Mouse (Mus musculus) liver, embryonic 12.5 days (tissue): Measurements from ENCODE around the gene Pim3. TPM values are rescaled to one million over a fixed set of nuclear protein-coding genes. Genes with fewer than 3 reads are reported as not detected.

Source experiments
- polyA plus RNA-seq: library from polyadenylated mRNA; unstranded; fragments of >200 nt; fragmentation: Nextera tagmentation; extraction: Ambion mirVana; gene quantifications from 2 replicates; pipeline ENCODE4 v1.2.1, GENCODE M21; 2016

The Pim3 gene
- polyA plus RNA-seq, 1 experiment from 2014 or later: 23.5 TPM

Other genes with a start within 250 kb of the Pim3 start
- 8.2 and 8.9 TPM in 2 replicates for gene Brd1, start 128.0 kb upstream of the Pim3 start, polyA plus RNA-seq
- gene Zbed4, start 110.5 kb upstream of the Pim3 start, polyA plus RNA-seq: 16.5 and 17.6 TPM in 2 replicates
- 6.9 and 7.6 TPM in 2 replicates for gene Alg12, start 42.9 kb upstream of the Pim3 start, polyA plus RNA-seq
- gene Creld2, start 42.5 kb upstream of the Pim3 start, polyA plus RNA-seq: 61.1 and 68.6 TPM in 2 replicates
- gene Ttll8, start 92.2 kb downstream of the Pim3 start, polyA plus RNA-seq: not detected in 2 replicates
- gene Mlc1, start 116.8 kb downstream of the Pim3 start, polyA plus RNA-seq: not detected in 2 replicates
- gene Mov10l1, start 120.7 kb downstream of the Pim3 start, polyA plus RNA-seq: not detected in 2 replicates
- gene Panx2, start 197.5 kb downstream of the Pim3 start, polyA plus RNA-seq: 0.04 TPM in 1 of 2 replicates, not detected in the other
- gene Trabd, start 212.9 kb downstream of the Pim3 start, polyA plus RNA-seq: 18.4 and 22.9 TPM in 2 replicates
- gene Selenoo, start 226.9 kb downstream of the Pim3 start, polyA plus RNA-seq: 11.6 and 12.8 TPM in 2 replicates